Comparison of ENCODE assay signal across 8 mouse cellular contexts in the genomic region with DNA sequence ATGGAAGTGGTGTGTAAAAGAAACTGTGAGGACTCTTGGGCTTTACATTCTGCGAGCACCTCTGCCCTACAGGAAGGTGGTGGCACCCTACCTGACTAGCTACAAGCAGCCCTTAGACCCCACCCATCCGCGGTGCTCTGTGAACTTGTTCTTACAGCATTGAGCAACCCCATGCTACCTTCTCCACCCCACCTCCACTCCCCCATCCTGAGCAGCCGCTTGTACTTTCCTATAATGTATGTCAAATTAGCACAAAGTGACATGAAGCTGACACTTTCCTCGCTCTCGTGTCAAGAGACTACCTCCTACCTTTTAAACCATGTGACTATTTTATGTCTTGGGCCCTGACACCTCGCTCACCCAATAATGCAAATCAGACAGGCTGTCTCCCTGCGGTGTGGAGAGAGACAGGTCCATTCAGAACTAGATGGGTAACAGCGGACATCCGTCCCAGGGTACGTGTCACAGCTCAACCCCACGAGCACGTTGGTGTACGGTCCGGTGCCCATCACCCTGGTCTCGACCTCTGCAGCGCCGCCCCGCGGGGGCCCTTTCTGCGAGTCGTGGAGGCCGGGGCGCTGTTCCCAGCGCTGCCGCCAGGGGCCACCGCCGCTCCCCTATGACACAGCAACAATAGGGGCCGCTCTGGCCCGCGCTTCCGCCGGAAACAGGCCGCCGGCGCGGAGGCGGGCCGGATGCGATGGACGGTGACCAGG. TPM values are rescaled to one million over a fixed set of nuclear protein-coding genes. Genes with fewer than 3 reads are reported as not detected.
DNase-seq lines count a peak whose midpoint lies in the region; ATAC-seq and TF ChIP-seq lines count a peak whose summit lies in the region.

TSS of gene Adrm1 (plus strand) at position 680 of the 716 bp plus-strand sequence.

- peak; percentile 99 for ATAC-seq in forebrain, embryonic 15.5 days (replicated peaks)
- ATAC-seq in neutrophil, adult 5-6 weeks (ENCODE audit: extremely low read depth, insufficient number of reproducible peaks, low FRiP score, poor library complexity, severe bottlenecking) = peak; percentile 80

- no peaks in the 10 kb centered on the region for H3K27me3 ChIP-seq in forebrain, embryonic 15.5 days

- TF ChIP-seq POLR2A in lung, adult 2 months (IDR thresholded peaks at IDR 0.05; ENCODE audit: borderline replicate concordance, extremely low read depth, low read depth, low read length) = no peak

- peak within 1 kb of the TSS; percentile 86 for H3K4me3 ChIP-seq in forebrain, embryonic 15.5 days
- peak within 1 kb of the TSS; percentile 88 for H3K4me3 ChIP-seq in lung, adult 2 months (replicated peaks; ENCODE audit: extremely low read depth, low read depth, low read length)

- TF ChIP-seq CTCF in lung, adult 2 months (IDR thresholded peaks at IDR 0.05; ENCODE audit: insufficient read depth, low read length) = peak; percentile 40

- 5% methylated on average over 41 of the region's 41 CpGs for WGBS in forebrain, embryonic 15.5 days
- WGBS in lung, adult 2 months = 4% methylated on average over 41 of the region's 41 CpGs

- intact Hi-C loops in heart, postnatal 25 days (cut with DNase I) = loop anchor here (2.0 kb wide), 1 partner anchor 80 kb away; no protein-coding TSS in a partner anchor

- H3K9me3 ChIP-seq in forebrain, embryonic 15.5 days = no peaks in the 10 kb centered on the region

- DNase-seq in ES-CJ7 (ENCODE audit: low read depth, low spot score) = peak; percentile 92
- peak; percentile 98 for DNase-seq in cerebellum, adult 11 months
- DNase-seq in heart, postnatal 25 days (ENCODE audit: low spot score) = peak; percentile 96
- DNase-seq in layer of hippocampus, adult 18-20 months (ENCODE audit: low spot score in 2 of 2) = peak; percentile 97 to 99
- peak; percentile 96 for DNase-seq in lung, adult 2 months
- DNase-seq in thymus, adult 18-20 months = peak; percentile 94 to 95

- H3K9ac ChIP-seq in forebrain, embryonic 15.5 days (replicated peaks) = peak within 1 kb of the TSS; percentile 89

- peak within 1 kb of the TSS; percentile 90 for H3K27ac ChIP-seq in forebrain, embryonic 15.5 days (replicated peaks)

- H3K4me1 ChIP-seq in forebrain, embryonic 15.5 days = peaks cover 24% of the 10 kb centered on the region
- H3K4me1 ChIP-seq in lung, adult 2 months (ENCODE audit: control insufficient read depth, insufficient read depth, low read length) = peaks cover 21% of the 10 kb centered on the region

- H3K36me3 ChIP-seq in forebrain, embryonic 15.5 days = peaks cover 20% of the 10 kb centered on the region

- peak within 1 kb of the TSS; percentile 97 for H3K4me2 ChIP-seq in forebrain, embryonic 15.5 days (replicated peaks)

RNA-seq across cellular contexts. Expression of gene Adrm1, which starts in this region (rescaled TPM):
- 201 and 206 TPM in 2 replicates for polyA plus RNA-seq in forebrain, embryonic 15.5 days (2015; fragmentation: Nextera tagmentation; extraction: Ambion mirVana)
- total RNA-seq in heart, postnatal 25 days (2021) = 10 to 100 TPM; 73.1 to 83.5 TPM
- total RNA-seq in layer of hippocampus, adult 18-20 months (2021) = 100 to 1,000 TPM; 103 to 105 TPM
- polyA plus RNA-seq in lung, adult 2 months (2012; rRNA removed) = 108 and 114 TPM in 2 replicates
- total RNA-seq in neutrophil, adult 5-6 weeks (2017) = 73.4 and 75.9 TPM in 2 replicates

Comparison
In these comparisons a context has a peak if more than half of its experiments do, and no peak if none do; other contexts are left out.
1. Peak in every context shown above with its lines: DNase-seq, ATAC-seq, H3K4me3 ChIP-seq and H3K27ac ChIP-seq.